Mouse (Mus musculus) adrenal gland, postnatal 10 days (tissue): ENCODE measurements at regions not wholly inside any gene's neighbourhood (a gene's known extent, or its start where the extent isn't known, plus 50 kb on each side); places are given as distances from the start of the nearest gene placed in this dataset.

Experiments used
- DNase-seq: peaks from one replicate; pipeline ENCODE4 v3.0.0; 2021; ENCODE audit warnings: mixed read lengths

GRCm38 (mm10) chr3:52600581-52600980 is 332.4 kb downstream of the Foxo1 start:
- peak; percentile 47 for DNase-seq

GRCm38 (mm10) chr3:52600146-52600545 is 332.0 kb downstream of the Foxo1 start:
- peak; percentile 32 for DNase-seq

GRCm38 (mm10) chr3:52586418-52586817 is 318.3 kb downstream of the Foxo1 start:
- no peak for DNase-seq

- no peak for DNase-seq
Observed at GRCm38 (mm10) chr3:52579917-52580316, 311.8 kb downstream of the Foxo1 start.

- no peak for DNase-seq
Observed at GRCm38 (mm10) chr3:52579096-52579495, 311.0 kb downstream of the Foxo1 start.

- peak; percentile 10 for DNase-seq
Observed at GRCm38 (mm10) chr3:52576703-52577244, 308.6 kb downstream of the Foxo1 start.

GRCm38 (mm10) chr3:52575237-52575798 is 307.2 kb downstream of the Foxo1 start:
- no peak for DNase-seq

GRCm38 (mm10) chr3:52574341-52574740 is 306.2 kb downstream of the Foxo1 start:
- DNase-seq, result no peak

GRCm38 (mm10) chr3:52573806-52574205 is 305.7 kb downstream of the Foxo1 start:
- DNase-seq, result no peak

GRCm38 (mm10) chr3:52572514-52573485 is 304.7 kb downstream of the Foxo1 start:
- DNase-seq, result no peak

- no peak for DNase-seq
Observed at GRCm38 (mm10) chr3:52567606-52568372, 299.7 kb downstream of the Foxo1 start.

- DNase-seq, result no peak
Observed at GRCm38 (mm10) chr3:52563595-52563994, 295.5 kb downstream of the Foxo1 start.

- no peak for DNase-seq
Observed at GRCm38 (mm10) chr3:52562816-52563215, 294.7 kb downstream of the Foxo1 start.

GRCm38 (mm10) chr3:52559481-52559880 is 291.3 kb downstream of the Foxo1 start:
- no peak for DNase-seq

- no peak for DNase-seq
Observed at GRCm38 (mm10) chr3:52558765-52559164, 290.6 kb downstream of the Foxo1 start.

GRCm38 (mm10) chr3:52557296-52557695 is 289.2 kb downstream of the Foxo1 start:
- no peak for DNase-seq

- DNase-seq, result no peak
Observed at GRCm38 (mm10) chr3:52555038-52555437, 286.9 kb downstream of the Foxo1 start.

GRCm38 (mm10) chr3:52554490-52554889 is 286.4 kb downstream of the Foxo1 start:
- no peak for DNase-seq

- DNase-seq, result no peak
Observed at GRCm38 (mm10) chr3:52548201-52548893, 280.2 kb downstream of the Foxo1 start.

GRCm38 (mm10) chr3:52546035-52546434 is 277.9 kb downstream of the Foxo1 start:
- DNase-seq, result no peak

- DNase-seq, result peak; percentile 34
Observed at GRCm38 (mm10) chr3:52543006-52543405, 274.9 kb downstream of the Foxo1 start.

GRCm38 (mm10) chr3:52540862-52541380 is 272.8 kb downstream of the Foxo1 start:
- DNase-seq, result no peak
